Mouse (Mus musculus): Measurements from ENCODE around the gene Naif1. TPM values are rescaled to one million over a fixed set of nuclear protein-coding genes. Genes with fewer than 3 reads are reported as not detected.
"Not testable (repeated sequence)": the region's sequence is repeated elsewhere in the genome, so short reads cannot be mapped to it uniquely, and the experiment has no call there.

Naif1 gene
- total RNA-seq, 2 experiments from 2014 or later, result 3.9 TPM

DNA sequence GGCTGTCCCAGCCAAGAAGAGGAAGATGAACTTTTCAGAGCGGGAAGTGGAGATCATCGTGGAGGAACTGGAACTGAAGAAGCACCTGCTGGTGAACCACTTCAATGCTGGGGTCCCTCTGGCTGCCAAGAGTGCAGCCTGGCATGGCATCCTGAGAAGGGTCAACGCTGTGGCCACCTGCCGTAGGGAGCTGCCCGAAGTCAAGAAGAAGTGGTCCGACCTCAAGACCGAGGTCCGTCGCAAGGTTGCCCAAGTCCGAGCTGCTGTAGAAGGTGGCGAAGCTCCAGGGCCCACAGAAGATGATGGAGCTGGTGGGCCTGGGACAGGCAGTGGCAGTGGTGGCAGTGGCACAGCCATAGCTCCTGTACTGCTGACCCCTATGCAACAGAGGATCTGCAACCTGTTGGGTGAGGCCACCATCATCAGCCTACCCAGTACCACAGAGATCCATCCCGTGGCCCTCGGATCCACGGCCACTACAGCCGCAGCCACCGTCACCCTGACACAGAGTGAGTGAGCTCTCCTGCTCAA is 2.2 kb downstream of the Naif1 start:
- no peak for DNase-seq (ENCODE audit: low spot score in 2 of 2)
- intact Hi-C loops (cut with DNase I), result no loop called here

DNA sequence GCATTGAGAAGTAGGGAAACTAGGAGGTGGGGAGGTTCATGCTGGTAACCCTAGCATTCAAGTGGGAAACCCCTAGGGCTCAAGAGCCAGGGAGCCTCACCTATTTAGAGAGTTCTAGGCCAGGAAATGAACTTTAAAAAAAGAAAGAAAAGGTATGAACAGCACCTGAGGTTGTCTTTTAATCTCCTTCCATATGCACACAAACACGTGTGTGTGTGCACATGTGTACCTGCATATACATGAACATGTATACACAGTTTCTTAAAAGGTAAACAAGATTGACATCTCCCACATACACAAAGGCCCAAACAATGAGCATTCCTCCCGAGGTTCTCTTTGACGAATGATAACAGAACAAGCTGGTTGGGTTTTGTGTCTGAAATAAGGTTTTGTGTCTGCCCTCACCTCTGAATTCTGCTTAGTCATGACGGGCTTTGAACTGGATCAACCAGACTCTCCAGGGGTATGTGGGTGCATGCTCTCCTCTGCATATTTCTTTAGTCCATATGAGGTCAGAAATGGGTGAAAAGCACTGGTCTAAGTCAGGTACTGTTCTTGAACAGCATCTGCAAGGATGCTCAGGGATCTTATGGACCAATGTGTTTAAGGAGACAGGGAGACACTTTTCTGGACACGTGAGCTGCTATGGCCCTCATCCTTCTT is 3.5 kb downstream of the Naif1 start:
- intact Hi-C loops (cut with DNase I), result no loop called here
- DNase-seq (ENCODE audit: low spot score in 2 of 2), result no peak

DNA sequence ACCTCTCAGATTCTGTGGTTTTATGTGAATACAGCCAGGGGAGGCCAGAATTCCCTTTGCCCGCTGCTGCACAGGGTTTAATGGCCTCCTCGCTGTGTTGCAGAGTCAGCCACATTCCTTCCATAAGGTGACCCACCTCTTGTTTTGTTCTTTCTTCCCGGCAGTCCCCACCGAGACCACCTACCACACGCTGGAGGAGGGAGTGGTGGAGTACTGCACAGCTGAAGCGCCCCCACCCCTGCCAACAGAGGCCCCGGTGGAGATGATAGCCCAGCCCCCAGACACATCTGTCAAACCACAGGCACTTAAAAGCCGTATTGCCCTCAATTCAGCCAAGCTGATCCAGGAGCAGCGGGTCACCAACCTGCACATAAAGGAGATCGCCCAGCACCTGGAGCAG is 4.4 kb downstream of the Naif1 start:
- intact Hi-C loops (cut with DNase I), result no loop called here
- no peak for DNase-seq (ENCODE audit: low spot score in 2 of 2)

DNA sequence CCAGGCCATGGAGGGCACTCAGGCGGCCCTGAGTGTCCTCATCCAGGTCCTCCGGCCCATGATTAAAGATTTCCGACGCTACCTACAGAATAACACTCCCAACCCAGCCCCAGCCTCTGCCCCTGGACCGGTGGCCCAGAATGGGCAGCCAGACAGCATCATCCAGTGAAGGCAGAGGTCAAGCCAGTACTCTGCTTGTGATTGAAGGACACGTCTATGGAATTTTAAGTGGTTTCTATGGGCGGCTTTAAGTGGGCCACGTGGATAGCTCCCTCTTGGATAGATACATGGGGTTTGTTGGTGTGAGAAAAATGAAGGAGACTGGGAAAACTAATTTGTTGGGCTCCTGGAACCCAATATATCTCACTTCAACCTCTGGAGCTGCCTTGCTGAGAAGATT is 4.8 kb downstream of the Naif1 start:
- intact Hi-C loops (cut with DNase I), result no loop called here

DNA sequence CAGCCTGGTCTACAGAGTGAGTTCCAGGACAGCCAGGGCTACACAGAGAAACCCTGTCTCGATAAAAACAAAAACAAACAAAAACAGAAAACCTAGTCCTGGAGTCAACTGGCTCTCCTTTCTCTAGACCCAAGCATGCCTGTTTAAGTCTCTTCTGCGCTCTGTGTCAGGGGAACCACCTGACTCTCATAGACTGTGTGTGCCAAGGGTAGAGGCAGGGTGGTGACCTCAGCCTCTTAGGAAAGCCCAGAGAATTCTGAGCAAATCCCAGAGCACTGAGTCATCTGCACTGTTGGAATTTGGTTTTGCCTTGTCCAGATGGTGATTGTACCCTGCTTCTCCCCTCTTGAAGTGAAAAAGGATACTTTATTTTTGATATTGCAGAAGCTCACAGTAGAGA is 8.0 kb downstream of the Naif1 start:
- intact Hi-C loops (cut with DNase I), result no loop called here
- DNase-seq (ENCODE audit: low spot score in 2 of 2), result no peak

More for the DNA sequence above, 4.8 kb downstream of the Naif1 start:
- DNase-seq (ENCODE audit: low spot score in 2 of 2), result no peak

DNA sequence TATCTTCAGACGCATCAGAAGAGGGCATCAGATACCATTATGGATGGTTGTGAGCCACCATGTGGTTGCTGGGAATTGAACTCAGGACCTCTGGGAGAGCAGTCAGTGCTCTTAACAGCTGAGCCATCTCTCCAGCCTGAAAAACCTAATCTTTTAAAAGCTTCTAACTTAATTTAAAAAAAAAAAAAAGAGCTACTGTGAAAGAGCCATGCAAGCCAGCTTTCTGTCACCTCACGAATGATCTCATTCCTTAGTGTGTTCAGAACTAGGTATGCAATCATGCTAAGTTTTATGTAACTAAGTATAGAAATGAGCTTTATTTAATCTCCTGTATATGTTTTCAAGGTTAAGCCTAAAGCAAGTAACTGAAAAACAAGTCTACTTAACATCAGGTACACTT is 9.4 kb downstream of the Naif1 start:
- intact Hi-C loops (cut with DNase I), result no loop called here
- DNase-seq (ENCODE audit: low spot score in 2 of 2), result no peak

DNA sequence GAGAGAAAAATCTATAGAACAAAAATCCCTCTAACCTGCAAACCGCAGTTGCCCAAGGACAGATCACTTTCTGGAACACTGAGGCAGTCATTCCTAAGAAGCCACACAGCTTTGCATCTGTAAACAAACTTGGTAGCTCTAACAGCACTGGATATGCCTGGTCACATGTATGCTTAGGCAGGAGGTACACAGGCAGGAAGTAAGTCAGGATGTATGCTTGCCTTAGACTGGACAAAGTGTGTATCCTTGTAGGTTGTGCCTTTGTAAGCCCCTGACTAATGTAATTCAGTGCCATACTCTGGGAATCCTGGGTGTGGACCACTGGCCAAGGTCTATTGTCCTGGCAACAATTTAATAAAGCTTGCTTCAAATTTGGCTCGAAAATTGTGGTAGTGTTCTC is 13.5 kb downstream of the Naif1 start:
- intact Hi-C loops (cut with DNase I), result no loop called here
- no peak for DNase-seq (ENCODE audit: low spot score in 2 of 2)

DNA sequence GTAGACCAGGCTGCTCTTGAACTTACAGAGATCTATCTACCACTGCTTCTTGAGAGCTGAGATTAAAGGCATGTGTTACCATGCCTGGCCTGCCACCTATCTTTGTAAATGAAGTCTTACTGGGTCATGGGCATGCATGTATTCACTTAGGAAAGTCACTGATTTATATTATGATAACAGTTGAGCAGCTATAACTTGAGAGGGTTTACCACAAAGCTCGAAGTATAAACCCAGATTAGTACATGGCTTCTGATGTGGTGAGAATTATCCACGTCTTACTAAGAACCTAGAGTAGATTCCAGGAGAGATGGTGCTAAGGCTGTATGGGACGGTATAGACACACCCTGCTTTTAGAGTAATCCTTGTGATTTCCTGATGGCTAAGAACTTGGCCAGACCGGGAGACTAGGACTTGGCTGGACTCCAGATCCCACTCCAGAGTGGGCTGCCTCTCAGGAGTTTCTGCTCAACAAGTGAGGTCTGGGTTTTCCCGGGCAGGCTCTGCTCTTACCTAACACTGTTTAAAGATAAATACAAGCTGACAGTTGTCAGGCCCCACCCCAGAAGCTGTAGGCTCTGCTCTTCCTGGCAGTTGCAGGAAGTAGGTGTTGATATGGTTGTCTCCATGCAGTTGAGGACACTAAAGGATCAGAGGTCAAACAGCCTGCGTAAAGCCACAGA is 14.1 kb downstream of the Naif1 start:
- DNase-seq (ENCODE audit: low spot score in 2 of 2), result no peak
- intact Hi-C loops (cut with DNase I), result no loop called here

DNA sequence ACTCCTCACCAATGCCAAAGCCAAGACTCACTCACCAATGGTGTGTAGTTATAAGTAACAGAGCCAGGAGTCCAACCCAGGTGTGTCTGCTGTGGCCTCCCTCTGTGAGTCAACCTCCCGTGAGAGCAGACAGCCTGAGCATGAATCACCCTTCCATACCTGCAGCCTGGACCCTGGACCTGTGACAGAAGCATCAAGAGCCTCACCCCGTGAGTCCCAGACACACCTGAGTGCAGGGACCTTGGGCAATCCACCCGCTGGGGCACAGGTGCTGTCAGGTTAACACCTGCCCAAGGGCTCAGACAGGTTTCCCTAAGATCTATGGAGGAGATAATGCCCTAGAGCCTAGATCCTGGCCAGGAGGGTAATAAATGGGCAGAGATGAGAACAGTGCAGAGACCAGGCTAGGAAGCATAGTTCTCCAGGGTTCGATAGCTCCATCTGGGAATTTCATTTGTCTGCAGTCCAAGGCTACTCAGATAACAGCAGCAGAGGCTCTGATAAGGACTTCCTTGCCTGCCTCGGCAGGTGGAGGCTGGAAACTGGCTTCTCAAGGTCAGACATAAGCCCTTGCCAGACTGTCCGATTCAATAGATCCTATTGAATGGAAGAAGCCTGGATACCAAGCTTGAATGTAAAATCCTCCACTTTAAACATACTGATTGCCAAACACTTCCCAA is 20.9 kb downstream of the Naif1 start:
- DNase-seq (ENCODE audit: low spot score in 2 of 2), result no peak
- intact Hi-C loops (cut with DNase I), result no loop called here

DNA sequence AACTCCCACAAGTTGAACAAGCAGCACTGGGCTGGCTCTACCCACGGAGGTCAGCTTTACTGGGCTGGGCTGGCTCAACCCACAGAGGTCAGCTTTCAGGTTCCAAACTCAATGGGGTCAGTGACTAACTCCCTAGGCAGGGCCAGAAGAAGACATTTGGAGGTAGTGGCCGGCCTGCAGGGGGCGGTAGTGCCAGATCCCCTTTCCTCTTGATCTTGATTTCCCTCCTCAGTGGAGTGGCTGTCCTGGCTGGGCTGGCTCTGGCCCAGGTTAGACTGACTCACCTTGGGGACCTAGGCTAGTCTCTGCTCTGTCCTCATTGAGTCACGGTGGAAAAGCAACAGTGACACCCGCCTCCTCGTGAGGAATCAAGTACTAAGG is 21.4 kb downstream of the Naif1 start:
- no peak for DNase-seq (ENCODE audit: low spot score in 2 of 2)
- intact Hi-C loops (cut with DNase I), result no loop called here

DNA sequence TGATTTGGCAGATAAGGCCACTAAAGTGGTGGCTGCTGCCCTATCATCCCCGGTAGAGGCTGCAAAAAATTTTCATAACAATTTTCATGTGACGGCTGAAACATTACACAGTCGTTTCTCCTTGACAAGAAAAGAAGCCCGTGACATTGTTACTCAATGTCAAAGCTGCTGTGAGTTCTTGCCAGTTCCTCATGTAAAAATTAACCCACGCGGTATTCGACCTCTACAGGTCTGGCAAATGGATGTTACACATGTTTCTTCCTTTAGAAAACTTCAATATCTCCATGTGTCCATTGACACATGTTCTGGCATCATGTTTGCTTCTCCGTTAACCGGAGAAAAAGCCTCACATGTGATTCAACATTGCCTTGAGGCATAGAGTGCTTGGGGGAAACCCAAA is 25.1 kb downstream of the Naif1 start:
- DNase-seq (ENCODE audit: low spot score in 2 of 2); intact Hi-C loops (cut with DNase I): not testable (repeated sequence)

DNA sequence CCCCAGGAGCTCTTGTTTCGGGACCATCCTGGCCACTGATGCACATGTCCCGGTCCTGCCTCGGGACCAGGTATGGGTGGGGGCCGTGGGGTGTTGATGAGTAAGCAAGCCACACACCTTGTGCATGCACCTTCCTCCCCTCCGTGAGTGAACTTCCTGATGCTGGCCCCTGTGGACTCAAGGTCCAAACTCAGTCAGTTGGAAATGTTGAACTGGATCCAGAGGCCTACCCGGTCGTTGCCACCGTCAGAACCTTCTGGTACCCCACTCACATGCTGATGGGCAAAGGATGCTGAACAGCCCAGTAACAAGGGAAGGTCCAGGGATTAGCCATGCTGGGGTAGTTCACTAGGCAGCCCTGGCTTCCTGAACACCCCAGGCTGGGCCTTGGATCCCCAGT is 32.1 kb downstream of the Naif1 start:
- DNase-seq (ENCODE audit: low spot score in 2 of 2), result no peak
- intact Hi-C loops (cut with DNase I), result no loop called here

DNA sequence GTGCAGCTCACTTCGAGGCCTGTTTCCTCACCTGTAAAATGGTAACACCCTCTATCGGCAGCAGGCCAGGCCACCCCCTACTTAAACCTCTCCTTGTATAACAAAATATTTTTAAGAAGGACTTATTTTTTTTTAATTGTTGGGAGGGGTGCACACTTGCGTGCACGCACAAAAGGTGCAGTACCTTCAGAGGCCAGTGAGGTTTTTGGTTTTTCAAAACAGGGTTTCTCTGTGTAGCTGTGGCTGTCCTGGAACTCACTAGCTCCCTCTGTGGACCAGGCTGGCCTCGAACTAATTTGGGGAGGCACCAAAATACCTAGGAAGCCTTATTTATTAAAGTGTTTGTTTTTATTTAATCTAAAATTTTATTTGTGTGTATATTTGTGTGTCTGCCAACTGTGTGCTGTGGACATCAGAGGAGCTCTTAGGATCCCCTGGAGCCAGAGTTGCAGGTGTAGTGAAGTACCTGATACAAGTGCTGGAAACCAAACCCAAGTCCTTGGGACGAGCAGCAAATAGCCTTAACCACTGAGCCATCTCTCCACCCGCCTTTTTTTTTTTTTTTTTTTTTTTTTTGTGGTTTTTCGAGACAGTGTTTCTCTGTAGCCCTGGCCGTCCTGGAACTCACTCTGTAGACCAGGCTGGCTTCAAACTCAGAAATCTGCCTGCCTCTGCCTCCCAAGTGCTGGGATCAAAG is 33.1 kb downstream of the Naif1 start:
- intact Hi-C loops (cut with DNase I), result no loop called here
- DNase-seq (ENCODE audit: low spot score in 2 of 2), result no peak

DNA sequence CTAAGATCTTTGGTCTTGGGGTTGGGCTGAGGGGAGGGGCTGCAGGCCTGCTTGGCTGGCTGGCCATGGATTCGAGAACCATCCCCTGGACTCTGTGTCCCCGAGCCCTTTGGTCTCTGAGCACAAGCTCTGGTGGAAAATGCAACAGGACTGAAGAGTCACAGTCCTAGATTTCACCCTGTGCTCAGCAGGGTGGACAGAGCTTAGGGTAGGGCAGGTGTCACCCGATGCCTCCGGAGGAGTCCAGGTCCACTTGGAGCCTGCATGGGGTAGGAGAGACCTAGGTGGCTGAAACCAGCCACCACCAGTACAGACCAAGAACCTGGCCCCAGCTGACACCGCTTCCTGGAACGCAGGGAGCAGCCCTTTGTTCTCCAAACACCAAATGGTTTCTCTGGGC is 34.7 kb downstream of the Naif1 start:
- intact Hi-C loops (cut with DNase I), result loop anchor here (5.0 kb wide), 1 partner anchor 52 kb away; the partner anchor contains the start of gene Fam102a

DNA sequence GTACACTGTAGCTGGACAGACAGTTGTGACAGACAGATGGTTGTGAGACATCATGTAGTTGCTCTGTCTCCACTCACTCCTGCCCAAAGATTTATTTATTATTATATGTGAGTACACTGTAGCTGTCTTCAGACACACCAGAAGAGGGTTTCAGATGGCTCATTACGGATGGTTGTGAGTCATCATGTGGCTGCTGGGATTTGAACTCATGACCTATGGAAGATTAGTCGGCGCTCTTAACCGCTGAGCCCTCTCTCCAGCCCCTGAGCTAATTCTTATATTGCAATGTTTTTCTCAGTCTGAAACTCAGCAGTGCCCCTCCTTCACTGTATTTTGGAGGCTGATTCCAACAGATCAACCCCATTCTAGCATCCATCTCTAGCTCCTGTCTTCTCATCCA is 35.5 kb downstream of the Naif1 start:
- DNase-seq (ENCODE audit: low spot score in 2 of 2), result no peak
- intact Hi-C loops (cut with DNase I), result loop anchor here (5.0 kb wide), 1 partner anchor 52 kb away; the partner anchor contains the start of gene Fam102a

More for the DNA sequence above, 34.7 kb downstream of the Naif1 start:
- no peak for DNase-seq (ENCODE audit: low spot score in 2 of 2)

DNA sequence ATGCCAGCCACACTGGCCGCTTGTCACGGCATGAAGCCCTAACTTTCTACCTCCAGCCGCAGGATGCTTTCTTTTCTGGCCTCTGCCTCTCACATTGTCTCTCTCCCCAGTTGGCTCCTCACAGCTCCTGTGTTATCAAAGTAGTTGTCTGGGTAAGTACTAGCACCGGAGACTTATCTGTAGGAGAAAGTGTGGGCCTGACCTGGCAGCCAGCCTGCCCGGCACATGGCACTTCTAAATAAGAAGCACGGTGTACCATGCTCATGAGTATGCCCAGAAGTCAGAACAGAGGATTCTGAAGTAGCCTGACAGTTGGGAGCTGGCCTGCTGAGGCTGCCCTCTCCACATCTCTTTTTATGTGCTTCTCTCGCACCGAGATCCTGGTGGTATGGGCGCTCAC is 35.9 kb downstream of the Naif1 start:
- intact Hi-C loops (cut with DNase I), result loop anchor here (5.0 kb wide), 1 partner anchor 51 kb away; the partner anchor contains the start of gene Fam102a
- DNase-seq (ENCODE audit: low spot score in 2 of 2), result no peak

DNA sequence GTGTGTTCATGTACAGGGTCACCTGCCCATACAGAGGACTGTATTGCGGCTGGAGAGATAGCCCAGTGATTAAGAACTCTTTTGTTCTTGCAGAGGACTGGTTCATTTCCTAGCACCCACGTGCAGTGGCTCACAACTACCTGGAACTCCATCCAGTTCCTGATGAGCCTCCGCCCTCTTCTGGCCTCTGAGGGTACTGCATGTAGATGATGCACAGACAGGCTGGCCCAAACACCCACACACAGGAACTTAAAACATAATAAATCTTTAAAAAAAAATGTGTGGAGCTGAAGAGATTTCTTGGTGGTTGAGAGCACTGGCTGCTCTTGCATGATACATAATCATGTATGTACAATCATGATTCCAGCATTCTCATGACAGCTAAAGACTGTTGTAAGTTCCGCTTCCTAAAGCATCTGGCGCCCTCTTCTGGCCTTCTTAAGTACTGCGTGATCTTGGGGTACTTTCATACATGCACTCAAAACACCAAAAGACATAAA is 36.9 kb downstream of the Naif1 start:
- peak; percentile 83 to 92 for DNase-seq (ENCODE audit: low spot score in 2 of 2)
- intact Hi-C loops (cut with DNase I), result loop anchor here (5.0 kb wide), 1 partner anchor 50 kb away; the partner anchor contains the start of gene Fam102a

DNA sequence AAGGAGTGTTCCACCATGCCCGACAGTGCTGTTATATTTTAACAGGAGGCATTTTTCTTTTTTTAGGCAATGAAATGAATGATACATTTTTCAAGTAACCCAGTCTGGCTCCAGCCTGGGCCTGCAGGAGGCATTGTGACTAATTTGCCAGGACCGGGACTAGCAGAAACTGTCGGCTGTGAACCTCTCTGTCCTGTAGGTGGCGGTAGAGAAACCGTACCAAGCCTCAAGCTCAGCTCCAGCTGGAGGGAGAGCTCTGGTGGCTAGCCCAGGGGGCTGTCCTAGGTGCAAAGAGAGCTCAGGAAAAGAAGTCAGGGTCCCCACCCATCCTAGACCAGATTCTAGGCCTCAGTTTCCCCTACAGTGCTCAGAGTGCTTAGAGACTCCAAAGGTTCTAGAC is 38.4 kb downstream of the Naif1 start:
- peak; percentile 64 to 75 for DNase-seq (ENCODE audit: low spot score in 2 of 2)
- intact Hi-C loops (cut with DNase I), result loop anchor here (1.0 to 5.0 kb wide), 3 partner anchors 49 to 84 kb away; partner anchors contain the start of gene Fam102a

DNA sequence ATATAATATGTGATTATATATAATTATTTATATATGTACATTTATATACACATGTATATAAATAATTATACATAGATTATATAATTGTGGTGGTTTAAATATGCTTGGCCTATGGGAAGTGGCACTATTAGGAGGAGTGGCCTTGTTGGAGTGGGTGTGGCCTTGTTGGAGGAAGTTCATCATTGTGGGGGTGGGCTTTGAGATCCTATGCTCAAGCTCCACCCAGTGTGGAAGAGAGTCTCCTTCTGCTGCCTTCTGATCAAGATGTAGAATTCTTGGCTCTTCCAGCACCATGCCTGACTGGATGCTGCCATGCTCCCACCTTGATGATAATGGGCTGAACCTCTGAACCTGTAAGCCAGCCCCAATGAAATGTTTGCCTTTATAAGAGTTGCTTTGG is 40.5 kb downstream of the Naif1 start:
- DNase-seq (ENCODE audit: low spot score in 2 of 2); intact Hi-C loops (cut with DNase I): not testable (repeated sequence)

DNA sequence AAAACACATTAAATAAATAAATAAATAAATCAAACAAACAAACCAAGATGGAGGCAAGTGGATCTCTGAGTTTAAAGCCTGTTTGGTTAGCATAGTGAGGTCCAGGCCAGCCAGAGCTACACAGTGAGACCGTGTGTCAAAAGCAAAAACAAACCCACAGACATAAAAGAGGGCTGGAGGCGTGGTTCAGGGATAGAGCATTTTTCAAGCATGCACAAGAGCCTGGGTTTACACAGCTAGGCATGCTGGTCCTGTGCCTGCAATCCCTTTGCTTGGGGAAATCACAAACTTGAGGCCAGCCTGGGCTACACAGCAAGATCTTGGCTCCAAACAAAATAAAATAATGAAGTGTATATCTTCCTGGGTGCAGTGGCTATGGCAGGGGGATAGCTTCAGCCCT is 42.4 kb downstream of the Naif1 start:
- intact Hi-C loops (cut with DNase I), result no loop called here
- DNase-seq (ENCODE audit: low spot score in 2 of 2), result no peak

Measured in left cerebral cortex, postnatal 36 days (tissue).